Mouse (Mus musculus): ENCODE measurements around the gene Znrf1.

DNA sequence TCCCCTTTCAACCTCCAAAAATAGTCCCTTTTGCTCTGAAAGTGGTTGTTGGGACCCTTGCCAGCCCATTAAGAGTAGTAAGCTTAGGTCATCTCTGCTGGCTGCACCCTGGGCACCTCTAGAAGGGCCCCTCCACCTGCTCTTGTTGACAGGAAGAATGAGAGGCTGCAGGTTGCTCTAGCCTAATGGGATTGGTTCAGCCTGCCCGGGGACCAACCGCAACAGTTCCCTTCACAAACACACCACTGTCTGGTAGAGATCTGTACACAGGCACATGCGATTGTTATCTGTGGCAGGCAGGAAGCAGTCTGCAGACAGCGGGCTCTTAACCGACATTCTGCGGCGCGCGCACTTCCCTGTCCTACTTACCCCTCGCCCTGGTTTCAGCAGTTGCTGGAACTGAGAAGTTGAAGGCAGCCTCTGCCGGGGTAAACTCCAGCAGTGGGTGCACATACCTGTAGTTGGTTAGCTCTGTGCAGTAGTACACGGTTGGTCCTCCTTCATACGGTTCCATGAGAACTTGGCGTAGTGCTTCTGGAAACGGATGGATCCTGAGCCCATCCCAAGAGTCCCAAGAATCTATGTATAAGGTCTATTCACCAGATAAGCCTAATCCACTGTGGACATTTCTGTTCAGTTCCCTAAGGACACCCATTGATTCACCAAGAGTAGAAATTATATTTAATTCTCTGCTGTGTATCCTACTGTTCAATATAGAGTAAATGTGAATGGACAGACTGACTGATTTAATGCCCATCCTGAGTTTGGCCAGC lies 60.0 kb downstream of the Znrf1 start:
- no peak for TF ChIP-seq POLR2A (IDR thresholded peaks at IDR 0.05; ENCODE audit: borderline replicate concordance, insufficient read depth, low read length)
- TF ChIP-seq CTCF (IDR thresholded peaks at IDR 0.05; ENCODE audit: borderline replicate concordance, insufficient read depth, low read depth, low read length), result no peak
